Mouse (Mus musculus): ENCODE measurements around the gene Trir. TPM values are rescaled to one million over a fixed set of nuclear protein-coding genes. Genes with fewer than 3 reads are reported as not detected.

The Trir gene
- total RNA-seq (2023): 167 TPM

DNA sequence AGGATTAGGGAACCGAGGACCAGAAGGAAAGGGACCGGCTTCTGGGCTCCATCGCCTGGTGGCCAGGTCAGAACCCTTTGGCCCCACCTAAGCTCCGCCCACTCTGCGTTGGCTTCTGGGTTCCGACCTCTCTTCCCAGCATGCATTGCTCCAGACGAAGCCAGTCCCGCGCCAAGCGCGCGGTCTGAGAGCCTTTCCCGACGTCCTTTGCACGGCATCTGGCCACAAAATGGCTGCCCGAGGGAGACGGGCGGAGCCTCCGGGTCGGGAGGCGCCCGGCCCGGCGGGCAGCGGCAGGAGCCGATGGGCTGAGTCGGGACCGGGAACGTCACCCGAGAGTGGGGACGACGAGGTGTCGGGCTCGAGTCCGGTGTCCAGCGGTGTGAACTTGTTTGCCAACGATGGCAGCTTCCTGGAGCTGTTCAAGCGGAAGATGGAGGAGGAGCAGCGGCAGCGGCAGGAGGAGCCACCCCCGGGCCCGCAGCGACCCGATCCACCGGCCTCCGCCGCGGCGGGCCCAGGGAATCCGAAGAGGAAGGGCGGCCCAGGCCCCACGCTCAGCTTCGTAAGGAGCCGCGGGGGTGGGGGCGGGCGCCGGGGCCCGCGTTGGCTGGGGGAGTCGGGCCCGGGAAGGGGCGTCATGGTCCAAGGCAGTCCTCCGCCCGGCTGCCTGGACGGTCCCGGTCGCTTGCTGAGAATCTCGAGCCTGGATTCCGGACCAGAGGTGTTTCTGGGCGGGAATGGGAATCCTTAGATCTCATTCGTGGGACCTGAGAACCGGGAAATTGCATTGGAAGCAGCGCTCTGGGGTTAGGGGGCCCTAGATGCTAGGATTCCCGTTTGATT is at the start of gene Trir:
Gene Trir (plus strand): TSS at position 154 of the 846 bp plus-strand sequence.

DNA sequence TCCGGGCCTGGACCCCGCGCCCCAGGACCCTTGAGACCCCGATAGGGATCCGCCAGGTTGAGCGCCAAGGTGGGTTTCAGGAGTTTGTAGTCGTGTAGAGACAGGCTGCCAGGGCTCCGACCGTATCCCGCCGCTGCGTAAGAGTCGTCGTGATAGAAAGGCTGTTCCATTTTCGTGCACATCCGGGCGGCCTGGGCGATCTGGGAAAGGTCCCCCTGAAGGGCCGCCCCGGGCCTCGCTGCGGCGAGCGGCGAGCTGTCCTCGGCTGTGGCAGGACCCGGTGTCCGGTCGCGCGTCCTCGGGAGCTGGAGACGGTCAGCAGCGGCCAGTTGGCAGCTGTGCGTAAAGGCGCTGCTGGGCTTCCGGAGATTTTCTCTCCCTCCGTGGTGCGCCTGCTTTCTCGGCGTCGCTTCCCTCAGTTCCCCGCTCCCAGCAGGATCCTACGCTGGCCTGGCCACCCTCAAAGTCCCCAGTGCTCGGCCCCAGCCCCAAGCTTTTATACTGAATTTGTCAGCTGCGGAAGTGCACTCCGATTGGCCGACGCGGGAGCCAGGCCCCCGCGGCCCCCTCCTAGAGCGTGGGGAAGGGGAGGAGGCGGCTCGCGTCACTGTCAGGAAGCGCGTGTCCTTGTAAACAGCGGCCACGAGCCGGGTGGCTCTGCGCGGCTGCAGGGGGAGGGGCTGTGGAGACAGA is 48.2 kb upstream of the Trir start, which contains the start of gene Junb:
Gene Junb (minus strand): TSS at position 471 of the 693 bp plus-strand sequence.

DNA sequence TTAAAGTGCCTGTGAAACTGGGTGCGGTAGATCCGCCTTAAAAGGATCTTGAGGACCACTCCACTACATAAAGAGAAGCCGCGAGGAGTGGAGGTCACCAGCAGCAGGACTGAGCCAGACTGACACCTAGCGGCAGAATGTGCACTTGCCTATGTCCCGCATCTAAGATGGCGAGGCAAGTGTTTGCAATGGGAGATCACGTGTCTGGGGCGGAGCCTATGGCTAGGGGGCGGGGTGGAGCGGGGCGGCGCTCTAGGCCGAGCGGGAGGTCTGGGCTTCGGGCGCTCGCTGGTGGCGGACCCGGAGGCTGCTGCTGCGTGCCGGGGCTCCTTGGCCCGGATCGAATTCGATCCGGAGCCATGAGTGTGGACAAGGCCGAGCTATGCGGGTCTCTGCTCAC is 36.3 kb upstream of the Trir start, which contains the start of gene Hook2:
Gene Hook2 (plus strand): TSS at position 255 of the 400 bp plus-strand sequence.

DNA sequence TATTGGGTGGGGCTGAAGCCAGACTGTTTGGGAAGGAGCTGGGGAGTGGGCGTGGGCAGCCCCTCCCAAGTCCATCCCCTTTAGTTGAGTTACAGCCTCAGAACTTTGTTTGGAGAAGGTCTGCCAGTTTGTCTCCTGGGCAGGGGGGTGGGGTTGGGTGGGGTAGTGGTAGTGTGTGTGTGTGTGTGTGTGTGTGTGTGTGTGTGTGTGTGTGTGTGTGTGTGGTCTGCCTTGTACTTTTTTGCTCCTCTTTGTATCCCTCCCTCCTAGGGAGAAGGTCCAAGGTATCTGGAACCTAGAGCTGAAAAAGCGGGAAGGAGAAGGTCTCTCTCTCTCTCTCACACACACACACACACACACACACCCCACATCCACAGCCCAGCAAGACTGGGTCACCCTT is 12.2 kb upstream of the Trir start, which contains the start of gene Best2:
Gene Best2 (minus strand): TSS at position 101 of the 400 bp plus-strand sequence.

DNA sequence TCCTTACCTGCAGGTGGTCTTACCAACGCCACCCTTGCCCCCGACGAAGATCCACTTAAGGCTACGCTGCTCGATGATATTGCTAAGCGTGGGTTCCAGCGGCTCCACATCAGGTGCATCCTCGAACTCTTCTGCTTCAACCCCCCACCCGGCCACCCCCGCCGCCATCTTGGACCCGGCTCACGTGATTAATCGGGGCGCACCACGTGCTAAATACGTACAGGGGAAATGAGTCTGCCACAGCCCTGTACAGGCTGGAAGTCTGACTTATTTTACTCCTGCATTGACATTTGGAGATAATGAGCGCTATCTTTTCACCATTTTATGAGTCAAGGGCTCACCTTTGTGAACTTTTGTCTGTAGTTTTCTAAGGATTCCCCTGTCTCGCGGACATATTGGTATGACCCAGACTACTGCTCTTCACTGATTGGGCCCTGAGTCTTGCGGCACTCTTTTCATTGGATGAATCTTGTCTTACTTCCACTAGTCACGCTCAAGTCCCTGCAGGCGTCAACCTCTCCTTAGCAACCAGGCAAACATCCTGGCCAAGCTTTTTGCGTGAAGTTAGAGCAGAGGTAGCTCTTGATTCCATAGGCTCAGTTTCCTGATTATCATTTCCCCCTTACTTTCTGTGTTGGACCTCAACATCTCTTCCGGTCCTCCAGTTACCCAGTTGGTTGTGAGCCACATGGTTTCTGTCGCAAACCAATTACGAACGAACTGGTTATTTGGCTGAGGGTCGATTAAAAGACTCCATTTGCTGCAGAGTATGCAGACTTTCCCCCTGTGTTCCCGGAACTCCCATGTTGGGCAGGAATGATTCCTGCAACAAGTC is 1.3 kb upstream of the Trir start, which contains the start of gene Asna1:
Gene Asna1 (minus strand): TSS at position 184 of the 835 bp plus-strand sequence.

DNA sequence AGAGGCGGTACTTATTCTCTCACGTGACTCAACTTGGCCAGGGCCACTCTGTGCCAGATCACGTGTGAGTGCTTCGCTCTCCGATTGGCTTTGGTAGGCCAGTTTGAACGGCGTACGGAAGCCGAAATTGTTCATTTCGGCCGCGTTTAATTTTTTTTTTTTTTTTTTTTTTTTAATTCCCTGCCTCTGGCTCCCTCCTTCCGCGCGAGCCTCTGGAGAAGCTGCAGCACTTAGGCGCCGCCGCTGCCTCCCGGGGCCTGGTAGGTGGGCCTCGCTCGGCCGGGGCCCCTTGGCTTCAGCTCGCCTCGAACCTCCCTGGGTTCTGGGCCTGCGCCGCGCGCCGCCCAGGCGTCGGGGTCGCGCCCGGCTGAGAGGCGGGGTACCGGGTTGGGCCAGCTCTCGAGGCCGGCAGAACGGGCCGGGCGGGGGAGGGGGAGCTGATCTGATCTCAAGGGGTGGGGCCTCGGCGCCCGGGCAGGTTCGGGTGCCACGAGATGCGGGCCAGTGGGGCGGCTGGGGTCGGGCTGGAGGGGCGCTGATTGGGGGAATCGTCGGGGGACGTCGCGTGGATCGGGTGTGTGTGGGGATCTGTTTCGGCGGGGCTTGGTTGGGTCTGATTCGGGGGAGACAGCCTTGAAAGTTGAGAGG is 10.2 kb downstream of the Trir start, which contains the start of gene Tnpo2:
Gene Tnpo2 (plus strand): TSS at position 198 of the 648 bp plus-strand sequence.

DNA sequence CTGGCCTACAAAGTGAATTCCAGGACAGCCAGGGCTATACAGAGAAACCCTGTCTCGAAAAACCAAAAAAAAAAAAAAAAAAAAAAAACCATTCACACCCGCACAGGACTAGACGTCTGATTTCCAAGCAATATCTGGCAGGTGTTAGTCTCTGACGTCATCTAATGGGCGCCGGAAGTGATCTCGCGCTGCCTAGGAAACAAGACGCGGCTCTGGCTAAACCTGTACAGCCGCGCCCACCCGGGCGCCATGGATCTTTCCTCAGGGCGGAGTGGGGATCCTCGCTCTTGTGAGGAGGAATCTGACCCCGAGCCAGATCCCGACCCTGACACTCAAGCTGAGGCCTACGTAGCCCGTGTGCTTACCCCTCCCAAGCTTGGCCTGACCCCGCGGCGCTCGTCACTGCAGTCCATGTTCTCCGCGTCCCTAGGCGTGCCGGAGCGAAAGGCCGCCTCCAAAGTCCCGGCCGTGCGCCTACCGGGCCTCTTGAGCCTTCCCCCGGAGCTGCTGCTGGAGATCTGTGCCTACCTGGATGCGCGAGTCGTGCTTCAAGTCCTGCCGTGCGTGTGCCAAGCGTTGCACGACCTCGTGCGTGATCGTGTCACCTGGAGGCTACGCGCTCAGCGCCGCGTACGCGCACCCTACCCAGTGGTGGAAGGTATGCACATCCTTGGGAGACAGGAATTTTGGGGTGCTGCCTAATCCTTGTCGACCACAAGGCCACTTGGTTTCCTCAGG is 33.4 kb downstream of the Trir start, which contains the start of gene Fbxw9:
Gene Fbxw9 (plus strand): TSS at position 177 of the 738 bp plus-strand sequence.

DNA sequence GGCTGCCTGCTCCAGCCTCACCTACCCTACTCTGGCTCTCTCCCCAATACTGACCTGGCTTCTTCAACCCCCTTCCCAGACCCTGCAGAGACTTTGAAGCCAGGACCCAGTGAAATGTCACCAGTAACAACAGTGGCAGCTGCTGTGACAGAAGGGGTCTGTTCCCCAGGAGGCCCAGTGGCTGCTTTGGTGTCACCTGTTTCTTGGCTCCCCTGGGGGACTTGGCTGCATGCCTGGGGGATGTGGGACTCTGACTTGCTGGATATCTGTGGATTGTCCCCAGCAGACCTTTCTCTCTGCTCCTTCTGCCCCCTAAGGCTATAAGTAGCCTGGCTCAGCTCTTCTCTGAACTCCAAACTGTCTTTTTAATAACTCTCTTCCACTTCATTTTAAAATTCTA is 41.4 kb downstream of the Trir start, which contains the start of gene Gm5741:
Gene Gm5741 (minus strand): TSS at position 1 of the 400 bp plus-strand sequence.

DNA sequence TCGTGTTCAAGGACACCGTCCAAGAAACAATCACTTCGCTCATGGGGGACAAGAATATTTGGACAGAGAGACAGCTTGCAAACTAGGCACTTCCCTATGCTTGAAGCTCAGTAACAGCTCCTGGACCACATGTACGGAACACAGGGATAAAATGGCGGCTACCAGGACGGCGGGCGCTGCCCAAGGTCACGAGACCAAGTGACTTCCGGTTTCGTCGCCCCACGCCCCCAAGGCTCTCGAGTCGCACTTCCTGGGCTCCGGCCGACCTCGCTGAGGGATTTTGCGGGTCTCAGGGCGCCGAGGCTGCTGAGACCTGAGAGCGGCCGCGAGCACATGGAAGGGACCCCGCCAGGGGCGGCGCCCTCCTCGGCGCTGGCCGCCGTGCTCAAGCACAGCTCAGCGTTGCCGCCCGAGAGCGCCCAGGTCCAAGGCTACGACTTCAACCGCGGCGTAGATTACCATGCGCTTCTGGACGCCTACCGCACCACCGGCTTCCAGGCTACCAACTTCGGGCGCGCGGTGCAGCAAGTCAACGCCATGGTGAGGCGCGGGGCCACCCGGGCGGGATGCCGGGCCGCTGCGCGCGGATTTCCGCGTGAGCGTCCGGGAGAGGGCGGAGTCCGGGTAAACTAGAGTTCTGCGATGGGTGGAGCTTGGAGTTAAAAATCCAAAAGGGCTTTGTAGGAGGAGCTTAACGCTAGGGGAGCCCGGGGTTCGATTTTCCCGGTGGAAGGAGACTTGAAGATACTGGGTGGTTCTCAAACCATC is 45.1 kb downstream of the Trir start, which contains the start of gene Dhps:
Gene Dhps (plus strand): TSS at position 244 of the 768 bp plus-strand sequence.

Other genes with a start within 250 kb of the Trir start
- 18.7 TPM for gene Nfix, start 226.5 kb upstream of the Trir start, total RNA-seq (2023)
- gene Dand5, start 204.0 kb upstream of the Trir start, total RNA-seq (2023): 4.9 TPM
- 13.2 TPM for gene Gadd45gip1, start 195.3 kb upstream of the Trir start, total RNA-seq (2023)
- gene Rad23a, start 186.2 kb upstream of the Trir start, total RNA-seq (2023): 70.4 TPM
- 445 TPM for gene Calr, start 179.9 kb upstream of the Trir start, total RNA-seq (2023)
- 68.4 TPM for gene Farsa, start 169.8 kb upstream of the Trir start, total RNA-seq (2023)
- gene Syce2, start 154.7 kb upstream of the Trir start, total RNA-seq (2023): 4.2 TPM
- gene Gcdh, start 132.9 kb upstream of the Trir start, total RNA-seq (2023): 21.0 TPM
- 0.62 TPM for gene Klf1, start 124.9 kb upstream of the Trir start, total RNA-seq (2023)
- 8.8 TPM for gene Dnase2a, start 118.3 kb upstream of the Trir start, total RNA-seq (2023)
- 0.15 TPM for gene Mast1, start 89.5 kb upstream of the Trir start, total RNA-seq (2023)
- gene Rtbdn, start 79.8 kb upstream of the Trir start, total RNA-seq (2023): not detected
- not detected for gene Gm49661, start 57.4 kb upstream of the Trir start, total RNA-seq (2023)
- 57.7 TPM for gene Prdx2, start 57.2 kb upstream of the Trir start, total RNA-seq (2023)
- gene Rnaseh2a, start 57.1 kb upstream of the Trir start, total RNA-seq (2023): 28.2 TPM
- 1,783 TPM for gene Junb, start 48.1 kb upstream of the Trir start, total RNA-seq (2023)
- 6.6 TPM for gene Hook2, start 36.2 kb upstream of the Trir start, total RNA-seq (2023)
- gene Best2, start 12.3 kb upstream of the Trir start, total RNA-seq (2023): not detected
- gene Asna1, start 1.5 kb upstream of the Trir start, total RNA-seq (2023): 55.2 TPM
- 68.9 TPM for gene Tnpo2, start 10.1 kb downstream of the Trir start, total RNA-seq (2023)
- 6.9 TPM for gene Fbxw9, start 33.2 kb downstream of the Trir start, total RNA-seq (2023)
- gene Gm5741, start 41.2 kb downstream of the Trir start, total RNA-seq (2023): not detected
- gene Dhps, start 44.9 kb downstream of the Trir start, total RNA-seq (2023): 115 TPM
- 60.0 TPM for gene Wdr83os, start 53.9 kb downstream of the Trir start, total RNA-seq (2023)
- 11.5 TPM for gene Wdr83, start 54.5 kb downstream of the Trir start, total RNA-seq (2023)
- 113 TPM for gene Man2b1, start 56.4 kb downstream of the Trir start, total RNA-seq (2023)
- not detected for gene Zfp791, start 96.3 kb downstream of the Trir start, total RNA-seq (2023)
- gene Cks1brt, start 125.1 kb downstream of the Trir start, total RNA-seq (2023): not detected
- not detected for gene Olfr371, start 199.2 kb downstream of the Trir start, total RNA-seq (2023)